Mouse (Mus musculus): ENCODE measurements around the gene Ppp1r9b. TPM values are rescaled to one million over a fixed set of nuclear protein-coding genes. Genes with fewer than 3 reads are reported as not detected.
"Not testable (repeated sequence)": the region's sequence is repeated elsewhere in the genome, so short reads cannot be mapped to it uniquely, and the experiment has no call there.

Ppp1r9b gene
- total and polyA plus RNA-seq, 3 experiments = 22.3 to 52.0 (median 49.3) TPM

GRCm38 (mm10) chr11:94962534-94963101, 28.2 kb upstream of the Ppp1r9b start:
- intact Hi-C loops (cut with DNase I) = loop anchor here (1.0 kb wide), 1 partner anchor 10 kb away; no protein-coding TSS in a partner anchor
- no peak overlapping the region for H3K27ac ChIP-seq
- H3K4me1 ChIP-seq (ENCODE audit: control insufficient read depth, insufficient read depth, low read length) = peaks cover 7% of the 10 kb centered on the region
- no peak for DNase-seq
- TF ChIP-seq POLR2A (IDR thresholded peaks at IDR 0.05; ENCODE audit: insufficient read depth, low read depth, low read length) (no peak), EP300 (IDR thresholded peaks at IDR 0.05; ENCODE audit: insufficient read depth, low read depth, low read length) (no peak), CTCF (IDR thresholded peaks at IDR 0.05) (no peak)
- no peaks in the 10 kb centered on the region for H3K27me3 ChIP-seq (ENCODE audit: control insufficient read depth, insufficient read depth, low read length)
- no peak overlapping the region for H3K4me3 ChIP-seq
- 67% methylated on average over 5 of the region's 5 CpGs for WGBS
- no peak overlapping the region for H3K9ac ChIP-seq (ENCODE audit: low read depth, low read length)
- no peaks in the 10 kb centered on the region for H3K79me2 ChIP-seq (replicated peaks; ENCODE audit: control insufficient read depth, insufficient read depth, low read length)
- no peaks in the 10 kb centered on the region for H3K36me3 ChIP-seq (ENCODE audit: control insufficient read depth, insufficient read depth, low read length)

DNA sequence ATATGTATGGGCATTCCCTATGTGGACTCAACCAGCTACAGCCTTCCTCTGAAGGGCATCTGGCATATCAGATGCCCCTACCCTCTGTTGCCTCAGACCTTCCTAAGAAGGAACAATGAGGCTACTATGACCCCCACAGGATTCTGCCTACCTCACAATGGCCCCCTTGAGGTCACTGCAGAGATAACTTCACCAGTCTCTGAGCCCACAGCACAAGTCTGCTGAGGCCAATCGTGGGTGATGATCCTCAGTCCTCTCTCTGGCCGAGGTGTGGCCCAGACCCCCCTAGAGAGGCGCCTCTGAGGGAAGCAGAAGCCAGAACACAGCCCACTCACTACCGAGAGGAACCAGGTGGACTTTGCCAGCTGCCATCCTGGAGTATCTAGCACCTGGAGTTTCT, 23.4 kb upstream of the Ppp1r9b start, which contains the start of gene Hils1:
Gene Hils1 (plus strand): TSS at position 175 of the 400 bp plus-strand sequence.
- Histone ChIP-seq H3K9ac (ENCODE audit: low read depth, low read length) (no peak within 1 kb of the TSS), H3K36me3 (ENCODE audit: control insufficient read depth, insufficient read depth, low read length) (no peaks in the 10 kb centered on the region), H3K27ac (no peak within 1 kb of the TSS), H3K4me1 (ENCODE audit: control insufficient read depth, insufficient read depth, low read length) (peaks cover under 1% of the 10 kb centered on the region; the same call in 1 of the 2 replicates), H3K4me3 (no peak within 1 kb of the TSS), H3K79me2 (replicated peaks; ENCODE audit: control insufficient read depth, insufficient read depth, low read length) (no peaks in the 10 kb centered on the region), H3K27me3 (ENCODE audit: control insufficient read depth, insufficient read depth, low read length) (no peaks in the 10 kb centered on the region)
- 45% methylated on average over 4 of the region's 4 CpGs for WGBS
- intact Hi-C loops (cut with DNase I) = no loop called here
- TF ChIP-seq POLR2A (IDR thresholded peaks at IDR 0.05; ENCODE audit: insufficient read depth, low read depth, low read length) = no peak
- no peak for TF ChIP-seq CTCF (IDR thresholded peaks at IDR 0.05)
- no peak for TF ChIP-seq EP300 (IDR thresholded peaks at IDR 0.05; ENCODE audit: insufficient read depth, low read depth, low read length)
- no peak for DNase-seq

DNA sequence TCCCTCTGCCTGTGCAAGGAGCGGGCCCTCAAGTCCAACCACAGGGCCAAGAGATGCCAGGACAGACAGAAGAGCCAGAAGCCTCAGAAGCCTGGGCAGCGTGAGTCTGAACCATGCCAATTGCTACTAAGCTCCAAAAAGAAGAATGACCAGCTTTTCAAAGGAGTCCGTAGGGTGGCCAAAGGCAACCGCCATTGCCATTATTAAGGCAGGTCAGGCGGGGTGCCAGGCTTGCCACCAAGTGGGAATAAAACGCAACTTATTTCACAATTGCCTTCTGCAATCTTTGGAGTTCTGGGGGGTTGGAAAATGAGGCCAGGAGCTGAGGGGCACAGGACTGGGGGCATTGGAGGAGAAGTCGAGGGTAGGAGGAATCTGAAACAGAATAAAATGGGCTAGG, 22.6 kb upstream of the Ppp1r9b start:
- Histone ChIP-seq H3K27ac (no peak overlapping the region), H3K79me2 (replicated peaks; ENCODE audit: control insufficient read depth, insufficient read depth, low read length) (no peaks in the 10 kb centered on the region), H3K4me1 (ENCODE audit: control insufficient read depth, insufficient read depth, low read length) (no peaks in the 10 kb centered on the region; the same call in 1 of the 2 replicates), H3K27me3 (ENCODE audit: control insufficient read depth, insufficient read depth, low read length) (no peaks in the 10 kb centered on the region), H3K4me3 (no peak overlapping the region), H3K36me3 (ENCODE audit: control insufficient read depth, insufficient read depth, low read length) (no peaks in the 10 kb centered on the region), H3K9ac (ENCODE audit: low read depth, low read length) (no peak overlapping the region)
- 75% methylated on average over 7 of the region's 7 CpGs for WGBS
- peak in 1 of 2 experiments; percentile 11 for DNase-seq
- intact Hi-C loops (cut with DNase I) = no loop called here
- TF ChIP-seq EP300 (IDR thresholded peaks at IDR 0.05; ENCODE audit: insufficient read depth, low read depth, low read length) = no peak
- no peak for TF ChIP-seq POLR2A (IDR thresholded peaks at IDR 0.05; ENCODE audit: insufficient read depth, low read depth, low read length)

DNA sequence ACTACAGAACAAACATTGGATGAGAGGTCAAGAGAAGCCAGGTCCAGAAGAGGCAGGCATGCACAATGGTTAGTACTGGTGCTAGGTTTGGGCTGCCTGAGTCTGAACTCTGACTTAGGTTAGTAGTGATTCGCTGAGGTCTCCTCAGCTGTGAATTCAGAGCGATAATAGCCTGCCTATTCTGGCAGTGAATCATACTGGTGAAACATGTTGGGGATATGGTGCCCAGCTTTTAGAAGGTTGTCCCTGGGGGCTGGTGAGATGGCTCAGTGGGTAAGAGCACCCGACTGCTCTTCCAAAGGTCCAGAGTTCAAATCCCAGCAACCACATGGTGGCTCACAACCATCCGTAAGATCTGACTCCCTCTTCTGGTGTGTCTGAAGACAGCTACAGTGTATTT, 21.1 kb upstream of the Ppp1r9b start:
- not testable (repeated sequence) for H3K4me3 ChIP-seq; H3K27me3 ChIP-seq (ENCODE audit: control insufficient read depth, insufficient read depth, low read length); H3K4me1 ChIP-seq (ENCODE audit: control insufficient read depth, insufficient read depth, low read length); H3K79me2 ChIP-seq (replicated peaks; ENCODE audit: control insufficient read depth, insufficient read depth, low read length); H3K9ac ChIP-seq (ENCODE audit: low read depth, low read length); H3K36me3 ChIP-seq (ENCODE audit: control insufficient read depth, insufficient read depth, low read length); H3K27ac ChIP-seq
- intact Hi-C loops (cut with DNase I) = loop anchor here (1.0 kb wide), 2 partner anchors 30 to 103 kb away; no protein-coding TSS in a partner anchor
- DNase-seq = peak in 1 of 2 experiments; percentile 1
- WGBS = 88% methylated on average over 4 of the region's 4 CpGs

DNA sequence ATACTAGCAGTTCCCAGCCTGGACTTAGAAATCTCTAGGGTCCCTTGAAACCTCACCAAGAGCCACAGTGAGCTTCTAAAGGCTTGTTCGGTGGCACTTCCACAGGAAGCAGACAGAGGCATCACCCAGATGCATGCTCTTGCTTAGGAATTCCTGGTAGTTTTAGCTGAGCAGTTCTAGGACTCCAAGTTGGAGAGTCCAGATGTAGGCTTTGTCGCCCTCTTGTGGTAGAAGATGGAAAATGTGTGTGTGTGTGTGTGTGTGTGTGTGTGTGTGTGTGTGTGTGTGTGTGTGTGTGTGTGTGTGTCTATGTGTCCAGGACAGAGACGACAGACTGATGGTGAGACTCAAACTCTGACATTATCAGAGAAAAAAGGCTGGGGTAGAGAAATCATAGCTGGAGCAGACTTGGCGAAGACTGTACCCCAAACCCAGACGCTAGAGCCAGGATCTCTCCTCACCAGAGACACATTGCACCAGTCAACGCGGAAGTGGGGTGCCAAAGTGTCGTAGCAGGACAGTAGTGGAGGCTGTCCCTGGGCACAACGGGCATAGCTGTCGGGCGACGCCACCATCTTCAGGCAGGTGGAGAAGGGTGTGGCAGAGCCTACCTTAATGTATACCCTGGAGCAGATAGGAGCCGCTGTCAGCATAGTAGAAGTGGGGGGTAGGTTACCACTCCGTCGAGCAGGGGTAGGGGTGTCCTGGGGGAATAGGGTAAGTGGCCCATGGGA, 20.5 kb upstream of the Ppp1r9b start:
- no peaks in the 10 kb centered on the region for H3K79me2 ChIP-seq (replicated peaks; ENCODE audit: control insufficient read depth, insufficient read depth, low read length)
- H3K27ac ChIP-seq = no peak overlapping the region
- intact Hi-C loops (cut with DNase I) = loop anchor here (1.0 kb wide), 2 partner anchors 31 to 104 kb away; no protein-coding TSS in a partner anchor
- TF ChIP-seq POLR2A (IDR thresholded peaks at IDR 0.05; ENCODE audit: insufficient read depth, low read depth, low read length) = no peak
- 0 out of 2 replicates have a peak, but pooled peaks have one; percentile 17 for TF ChIP-seq EP300 (IDR thresholded peaks at IDR 0.05; ENCODE audit: insufficient read depth, low read depth, low read length)
- TF ChIP-seq CTCF (IDR thresholded peaks at IDR 0.05) = peak; percentile 69
- no peak overlapping the region for H3K9ac ChIP-seq (ENCODE audit: low read depth, low read length)
- no peaks in the 10 kb centered on the region for H3K36me3 ChIP-seq (ENCODE audit: control insufficient read depth, insufficient read depth, low read length)
- peak; percentile 69 to 74 for DNase-seq
- no peaks in the 10 kb centered on the region; the same call in 1 of the 2 replicates for H3K4me1 ChIP-seq (ENCODE audit: control insufficient read depth, insufficient read depth, low read length)
- H3K27me3 ChIP-seq (ENCODE audit: control insufficient read depth, insufficient read depth, low read length) = no peaks in the 10 kb centered on the region
- H3K4me3 ChIP-seq = no peak overlapping the region
- 56% methylated on average over 15 of the region's 15 CpGs for WGBS

All from heart, adult 2 months (tissue).